Mouse (Mus musculus) right cerebral cortex, adult 2 months (tissue): ENCODE measurements around the gene Zfr2.

Experiments used
- DNase-seq, 2 experiments: peaks; one replicate each; pipeline ENCODE4 v3.0.0; 2021 to 2022; ENCODE audit warnings: low spot score in 2 of 2

Zfr2 gene

GRCm38 (mm10) chr10:81232580-81233225 is at the start of gene Zfr2:
Zfr2 (plus strand) TSS chr10:81233155.
- peak; percentile 93 to 94 for DNase-seq

- DNase-seq, result no peak
These were observed 49.1 kb upstream of the Zfr2 start, which contains the start of gene 4930442H23Rik for GRCm38 (mm10) chr10:81183805-81184204. 4930442H23Rik (minus strand) TSS chr10:81183849.

GRCm38 (mm10) chr10:81184765-81185164 is 48.2 kb upstream of the Zfr2 start:
- no peak for DNase-seq

- DNase-seq, result no peak
These were observed 45.8 kb upstream of the Zfr2 start for GRCm38 (mm10) chr10:81187161-81187560.

GRCm38 (mm10) chr10:81189821-81190220 is 43.1 kb upstream of the Zfr2 start:
- DNase-seq, result no peak

- no peak for DNase-seq
These were observed 42.6 kb upstream of the Zfr2 start for GRCm38 (mm10) chr10:81190236-81190911.

GRCm38 (mm10) chr10:81190912-81191321 is 42.0 kb upstream of the Zfr2 start:
- DNase-seq, result no peak

GRCm38 (mm10) chr10:81191342-81191982 is 41.5 kb upstream of the Zfr2 start:
- no peak for DNase-seq

- peak; percentile 84 to 87 for DNase-seq
These were observed 40.5 kb upstream of the Zfr2 start for GRCm38 (mm10) chr10:81192270-81192967.

GRCm38 (mm10) chr10:81192968-81193501 is 39.9 kb upstream of the Zfr2 start:
- peak; percentile 50 to 57 for DNase-seq

GRCm38 (mm10) chr10:81193991-81194774 is 38.8 kb upstream of the Zfr2 start:
- no peak for DNase-seq

GRCm38 (mm10) chr10:81195300-81195699 is 37.7 kb upstream of the Zfr2 start:
- no peak for DNase-seq

GRCm38 (mm10) chr10:81196470-81197065 is 36.4 kb upstream of the Zfr2 start:
- no peak for DNase-seq

- no peak for DNase-seq
These were observed 35.6 kb upstream of the Zfr2 start for GRCm38 (mm10) chr10:81197305-81197704.

- peak; percentile 83 for DNase-seq
These were observed 34.7 kb upstream of the Zfr2 start for GRCm38 (mm10) chr10:81198230-81198629.

- DNase-seq, result no peak
These were observed 34.0 kb upstream of the Zfr2 start for GRCm38 (mm10) chr10:81198990-81199389.

- no peak for DNase-seq
These were observed 32.8 kb upstream of the Zfr2 start for GRCm38 (mm10) chr10:81200141-81200540.

- no peak for DNase-seq
These were observed 32.2 kb upstream of the Zfr2 start for GRCm38 (mm10) chr10:81200605-81201287.

- DNase-seq, result no peak
These were observed 30.9 kb upstream of the Zfr2 start, which contains the start of gene Nmrk2 for GRCm38 (mm10) chr10:81201807-81202758. Nmrk2 (minus strand) TSS chr10:81202051.
